8 mouse cellular contexts compared by ENCODE assay signal in the genomic region with DNA sequence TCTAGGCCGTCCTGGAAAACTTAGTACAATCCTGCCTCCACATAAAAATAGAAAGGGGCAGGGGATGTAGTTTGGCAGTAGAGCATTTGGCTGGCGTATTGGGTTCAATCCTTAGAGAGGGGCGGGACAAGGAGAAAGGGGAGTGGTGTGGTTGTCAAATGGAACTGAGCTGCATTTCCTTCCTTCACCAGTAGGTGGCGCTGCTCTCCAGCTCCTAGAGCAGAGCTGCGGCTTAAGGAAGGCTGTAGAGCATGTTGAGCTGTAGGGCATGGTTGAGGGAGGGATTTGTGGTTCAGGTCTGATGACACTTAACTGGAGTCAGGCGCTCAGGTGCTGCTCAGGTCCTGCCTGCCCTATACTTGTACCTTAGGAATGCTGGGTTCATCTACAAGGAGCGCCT. TPM values are rescaled to one million over a fixed set of nuclear protein-coding genes. Genes with fewer than 3 reads are reported as not detected.
DNase-seq lines count a peak whose midpoint lies in the region; ATAC-seq lines count a peak whose summit lies in the region.

No protein-coding gene starts in this region.

- no peak overlapping the region for H3K4me2 ChIP-seq in hindbrain, embryonic 11.5 days (replicated peaks; ENCODE audit: low read depth, low read length)
- H3K4me2 ChIP-seq in lung, embryonic 16.5 days (ENCODE audit: low read depth, low read length): no peak overlapping the region

- H3K27me3 ChIP-seq in hindbrain, embryonic 11.5 days (ENCODE audit: control insufficient read depth, insufficient read depth, low read length): no peaks in the 10 kb centered on the region
- no peaks in the 10 kb centered on the region for H3K27me3 ChIP-seq in lung, embryonic 16.5 days (ENCODE audit: control insufficient read depth, insufficient read depth, low read depth, low read length)

- no peak overlapping the region for H3K27ac ChIP-seq in hindbrain, embryonic 11.5 days (ENCODE audit: low read depth, low read length)
- H3K27ac ChIP-seq in lung, embryonic 16.5 days (ENCODE audit: low read length): no peak overlapping the region

- no peaks in the 10 kb centered on the region for H3K9me3 ChIP-seq in hindbrain, embryonic 11.5 days (ENCODE audit: control insufficient read depth, low read length)
- no peaks in the 10 kb centered on the region for H3K9me3 ChIP-seq in lung, embryonic 16.5 days (ENCODE audit: control insufficient read depth, low read length)

- 8% methylated on average over 7 of the region's 7 CpGs for WGBS in hindbrain, embryonic 11.5 days
- WGBS in lung, embryonic 16.5 days: 5% methylated on average over 7 of the region's 7 CpGs

- DNase-seq in NIH3T3 (ENCODE audit: low read depth): peak; percentile 96
- DNase-seq in cerebellum, postnatal 10 days: peak; percentile 97 to 98
- DNase-seq in frontal cortex, postnatal 10 days (ENCODE audit: low spot score in 2 of 2): peak; percentile 78 to 89
- peak; percentile 97 for DNase-seq in hindbrain, embryonic 11.5 days (ENCODE audit: low spot score)
- DNase-seq in layer of hippocampus, adult 9-11 months: peak; percentile 83
- peak; percentile 95 for DNase-seq in ovary, postnatal 14 days (ENCODE audit: low spot score)
- DNase-seq in thymus, postnatal 10 days (ENCODE audit: low spot score in 2 of 2): peak; percentile 71 to 86

- H3K9ac ChIP-seq in hindbrain, embryonic 11.5 days (ENCODE audit: low read depth, low read length): no peak overlapping the region
- H3K9ac ChIP-seq in lung, embryonic 16.5 days (ENCODE audit: low read length): no peak overlapping the region

- no peak overlapping the region for H3K4me3 ChIP-seq in hindbrain, embryonic 11.5 days (ENCODE audit: low read depth, low read length)
- no peak overlapping the region for H3K4me3 ChIP-seq in lung, embryonic 16.5 days (ENCODE audit: low read length)

- H3K4me1 ChIP-seq in hindbrain, embryonic 11.5 days (replicated peaks; ENCODE audit: control insufficient read depth, insufficient read depth, low read length): peaks cover 11% of the 10 kb centered on the region
- peaks cover 6% of the 10 kb centered on the region; the same call in 1 of the 2 replicates for H3K4me1 ChIP-seq in lung, embryonic 16.5 days (replicated peaks; ENCODE audit: control insufficient read depth, insufficient read depth, low read length)

- ATAC-seq in hindbrain, embryonic 11.5 days (ENCODE audit: low FRiP score): peak; percentile 66
- peak; percentile 86 for ATAC-seq in lung, embryonic 16.5 days (ENCODE audit: low read depth)

- H3K36me3 ChIP-seq in hindbrain, embryonic 11.5 days (ENCODE audit: control insufficient read depth, insufficient read depth, low read length): no peaks in the 10 kb centered on the region
- H3K36me3 ChIP-seq in lung, embryonic 16.5 days (ENCODE audit: control insufficient read depth, insufficient read depth, low read length): no peaks in the 10 kb centered on the region

RNA-seq across cellular contexts. Expression of gene Srxn1, which starts 6.6 kb away (rescaled TPM):
- polyA plus RNA-seq in hindbrain, embryonic 11.5 days (2014; fragmentation: Nextera tagmentation; extraction: Ambion mirVana): 13.4 and 14.8 TPM in 2 replicates
- polyA plus RNA-seq in lung, embryonic 16.5 days (2015; fragmentation: Nextera tagmentation; extraction: Ambion mirVana): 5.7 and 5.9 TPM in 2 replicates

RNA-seq across cellular contexts. Expression of gene Scrt2, which starts 30.6 kb away (rescaled TPM):
- polyA plus RNA-seq in hindbrain, embryonic 11.5 days (2014; fragmentation: Nextera tagmentation; extraction: Ambion mirVana): 27.1 and 31.4 TPM in 2 replicates
- polyA plus RNA-seq in lung, embryonic 16.5 days (2015; fragmentation: Nextera tagmentation; extraction: Ambion mirVana): 0.06 TPM in 1 of 2 replicates, not detected in the other

RNA-seq across cellular contexts. Expression of gene Tcf15, which starts 31.4 kb away (rescaled TPM):
- 10.7 and 13.1 TPM in 2 replicates for polyA plus RNA-seq in hindbrain, embryonic 11.5 days (2014; fragmentation: Nextera tagmentation; extraction: Ambion mirVana)
- polyA plus RNA-seq in lung, embryonic 16.5 days (2015; fragmentation: Nextera tagmentation; extraction: Ambion mirVana): 4.7 and 6.1 TPM in 2 replicates

Comparison
In these comparisons a context has a peak if more than half of its experiments do, and no peak if none do; other contexts are left out.
1. RNA of gene Scrt2, which starts 30.6 kb away (polyA plus RNA-seq): 27.1 to 31.4 TPM in hindbrain, embryonic 11.5 days; 0.06 TPM in lung, embryonic 16.5 days; every median in the first group is over 10 times any median in the second.
2. Peak in every context shown above with its lines, with median percentiles within 50 percentile points of each other: DNase-seq.